Mouse (Mus musculus) CH12.LX (cell line): Measurements from ENCODE around the gene Prps1l3. TPM values are rescaled to one million over a fixed set of nuclear protein-coding genes. Genes with fewer than 3 reads are reported as not detected.

Source experiments
- DNase-seq: peaks from one replicate; pipeline ENCODE4 v3.0.0-alpha.2; 2013; ENCODE audit errors: extremely low read depth
- H3K27ac ChIP-seq: 2 replicates; pipeline ENCODE4 v1.5.1; 2012; ENCODE audit warnings: low read depth, mild to moderate bottlenecking, control low read depth, moderate library complexity; ENCODE audit not compliant: insufficient read depth
- H3K27me3 ChIP-seq: replicated peaks from 2 replicates; pipeline ENCODE3; 2012; ENCODE audit warnings: inconsistent platforms
- H3K36me3 ChIP-seq, 2 experiments: replicated peaks in 1 of 2; 2 replicates each; pipeline versions ENCODE3 to v1.6.1; 2012; ENCODE audit warnings: inconsistent platforms in 1 of 2, low read length in 1 of 2, mild to moderate bottlenecking in 1 of 2, mixed read lengths in 1 of 2, moderate library complexity in 1 of 2; ENCODE audit not compliant: control insufficient read depth in 1 of 2, insufficient read depth in 1 of 2
- H3K4me1 ChIP-seq, 2 experiments: 2 replicates each; pipeline ENCODE4 v1.6.1; 2012; ENCODE audit warnings: inconsistent platforms in 1 of 2, moderate library complexity in 1 of 2; ENCODE audit not compliant: insufficient read depth in 2 of 2, control insufficient read depth in 1 of 2
- H3K4me2 ChIP-seq: 2 replicates; pipeline ENCODE4 v1.6.1; 2012; ENCODE audit warnings: low read depth, mild to moderate bottlenecking, control low read depth; ENCODE audit not compliant: poor library complexity, insufficient read depth, severe bottlenecking
- H3K4me3 ChIP-seq, 3 experiments: fragments of 150-350 bp in 1 of 3; sonication (generic) in 1 of 3; replicated peaks in 1 of 3; 2 replicates each; pipeline versions ENCODE3 to v1.5.1; 2011 to 2012; ENCODE audit warnings: low read depth in 2 of 3, low read length in 2 of 3, mild to moderate bottlenecking in 2 of 3, moderate library complexity in 2 of 3, control low read depth in 1 of 3, improper control_type of control experiment in 1 of 3, inconsistent platforms in 1 of 3, mixed read lengths in 1 of 3; ENCODE audit not compliant: poor library complexity in 1 of 3
- H3K79me2 ChIP-seq: replicated peaks from 2 replicates; pipeline ENCODE4 v1.6.1; 2012; ENCODE audit warnings: mild to moderate bottlenecking, moderate library complexity; ENCODE audit not compliant: control insufficient read depth, poor library complexity, insufficient read depth, severe bottlenecking; ENCODE audit errors: extremely low read depth
- H3K9ac ChIP-seq: 2 replicates; pipeline ENCODE4 v1.6.1; 2012; ENCODE audit warnings: low read depth, mild to moderate bottlenecking, control low read depth, moderate library complexity; ENCODE audit not compliant: insufficient read depth
- H3K9me3 ChIP-seq: replicated peaks from 2 replicates; pipeline ENCODE3; 2012; ENCODE audit warnings: low read length, inconsistent platforms, mixed read lengths
- BHLHE40 ChIP-seq: IDR thresholded peaks from 2 replicates; pipeline ENCODE4 v1.6.1; 2011; ENCODE audit warnings: mild to moderate bottlenecking, low read depth, low read length, improper control_type of control experiment
- CHD1 ChIP-seq: IDR thresholded peaks from 2 replicates; pipeline ENCODE4 v1.6.1; 2012; ENCODE audit warnings: low read depth, low read length, improper control_type of control experiment, inconsistent platforms
- ELF1 ChIP-seq: IDR thresholded peaks from 2 replicates; pipeline ENCODE4 v1.6.1; 2014; ENCODE audit warnings: low read depth, mild to moderate bottlenecking, inconsistent platforms, low read length, improper control_type of control experiment
- EP300 ChIP-seq: IDR thresholded peaks from 2 replicates; pipeline ENCODE4 v1.6.1; 2011; ENCODE audit warnings: low read length, improper control_type of control experiment
- ETS1 ChIP-seq: conservative IDR thresholded peaks from 2 replicates; pipeline ENCODE4 v1.6.1; 2012; ENCODE audit warnings: low read depth, mild to moderate bottlenecking, inconsistent platforms, low read length, improper control_type of control experiment, moderate library complexity
- HCFC1 ChIP-seq: IDR thresholded peaks from 2 replicates; pipeline ENCODE4 v1.6.1; 2012; ENCODE audit warnings: low read depth, mild to moderate bottlenecking, inconsistent platforms, low read length, improper control_type of control experiment
- JUN ChIP-seq: IDR thresholded peaks from 2 replicates; pipeline ENCODE4 v1.6.1; 2011; ENCODE audit warnings: low read depth, mild to moderate bottlenecking, low read length, improper control_type of control experiment, moderate library complexity; ENCODE audit not compliant: insufficient read depth
- JUND ChIP-seq: conservative IDR thresholded peaks from 2 replicates; pipeline ENCODE4 v1.6.1; 2011; ENCODE audit warnings: low read depth, low read length, improper control_type of control experiment
- MAX ChIP-seq: IDR thresholded peaks from 2 replicates; pipeline ENCODE4 v1.6.1; 2011; ENCODE audit warnings: low read length, improper control_type of control experiment
- MEF2A ChIP-seq: IDR thresholded peaks from 2 replicates; pipeline ENCODE4 v1.6.1; 2014; ENCODE audit warnings: low read depth, mild to moderate bottlenecking, inconsistent platforms, low read length, improper control_type of control experiment, borderline replicate concordance
- NELFE ChIP-seq: IDR thresholded peaks from 2 replicates; pipeline ENCODE4 v1.6.1; 2011; ENCODE audit warnings: low read depth, low read length, improper control_type of control experiment
- NRF1 ChIP-seq: IDR thresholded peaks from 2 replicates; pipeline ENCODE4 v1.6.1; 2014; ENCODE audit warnings: low read depth, mild to moderate bottlenecking, inconsistent platforms, low read length, improper control_type of control experiment, moderate library complexity
- POLR2A ChIP-seq: IDR thresholded peaks from 2 replicates; pipeline ENCODE4 v1.6.1; 2011; ENCODE audit warnings: low read depth, mild to moderate bottlenecking, improper control_type of control experiment, low read length
- POLR2AphosphoS2 ChIP-seq: IDR thresholded peaks from 2 replicates; pipeline ENCODE4 v1.6.1; 2011; ENCODE audit warnings: low read depth, low read length, improper control_type of control experiment
- RCOR1 ChIP-seq: conservative IDR thresholded peaks from 2 replicates; pipeline ENCODE4 v1.6.1; 2012; ENCODE audit warnings: low read depth, mild to moderate bottlenecking, inconsistent platforms, low read length, improper control_type of control experiment
- SIN3A ChIP-seq: IDR thresholded peaks from 2 replicates; pipeline ENCODE4 v1.6.1; 2012; ENCODE audit warnings: low read length, improper control_type of control experiment, inconsistent platforms
- TBP ChIP-seq: conservative IDR thresholded peaks from 2 replicates; pipeline ENCODE4 v1.6.1; 2011; ENCODE audit warnings: low read depth, low read length, improper control_type of control experiment
- USF1 ChIP-seq: IDR thresholded peaks from 2 replicates; pipeline ENCODE4 v1.6.1; 2014; ENCODE audit warnings: low read depth, mild to moderate bottlenecking, inconsistent platforms, low read length, improper control_type of control experiment
- USF2 ChIP-seq: conservative IDR thresholded peaks from 2 replicates; pipeline ENCODE4 v1.6.1; 2011; ENCODE audit warnings: low read depth, low read length, improper control_type of control experiment
- ZC3H11A ChIP-seq: IDR thresholded peaks from 2 replicates; pipeline ENCODE4 v1.6.1; 2012; ENCODE audit warnings: low read depth, mild to moderate bottlenecking, inconsistent platforms, low read length, improper control_type of control experiment
- ZKSCAN1 ChIP-seq: IDR thresholded peaks from 2 replicates; pipeline ENCODE4 v1.6.1; 2012; ENCODE audit warnings: low read depth, inconsistent platforms, low read length, improper control_type of control experiment, borderline replicate concordance
- ZMIZ1 ChIP-seq: IDR thresholded peaks from 2 replicates; pipeline ENCODE4 v1.6.1; 2012; ENCODE audit warnings: low read depth, mild to moderate bottlenecking, inconsistent platforms, low read length, improper control_type of control experiment
- ZNF384 ChIP-seq: IDR thresholded peaks from 2 replicates; pipeline ENCODE4 v1.6.1; 2012; ENCODE audit warnings: low read depth, low read length, improper control_type of control experiment, inconsistent platforms
- dilution Hi-C: fragments of 300-500 bp; cut with MboI; formaldehyde crosslinking; loops from 2 replicates; pipeline ENCODE4 v1.14.3; 2020; ENCODE audit warnings: low sequenced_read_pairs; ENCODE audit not compliant: extremely low pct_unique_long_range_greater_than_20kb, extremely low pct_ligation_motif_present
- in situ Hi-C: fragments of 300-500 bp; cut with MboI; formaldehyde crosslinking; loops from 3 replicates; pipeline ENCODE4 v1.14.3; 2019; ENCODE audit warnings: low sequenced_read_pairs, low pct_ligation_motif_present, low pct_unique_long_range_greater_than_20kb, mixed read lengths
- polyA plus RNA-seq: library from polyadenylated mRNA; unstranded; fragments of >175 nt; gene quantifications from 2 replicates; pipeline ENCODE4 v1.2.1, GENCODE M21; 2012; ENCODE audit warnings: low read depth; ENCODE audit not compliant: insufficient read length
- total RNA-seq, 2 experiments: library from RNA; depleted of rRNA; stranded (reverse); fragments of 300-350 nt in 1 of 2; fragments of >200 nt in 1 of 2; gene quantifications; 2 replicates each; pipeline ENCODE4 v1.2.3; 2012 to 2014

The Prps1l3 gene
- total and polyA plus RNA-seq, 3 experiments, result 91.2 to 163 (median 92.3) TPM

- H3K4me1 ChIP-seq, result no peaks in the 10 kb centered on the region
- H3K4me2 ChIP-seq, result no peak overlapping the region
- no peak overlapping the region for H3K27ac ChIP-seq
- no peak for TF ChIP-seq NRF1
- no peak for TF ChIP-seq ZKSCAN1
- TF ChIP-seq JUND, result no peak
- no peak for TF ChIP-seq EP300
- no peak for TF ChIP-seq RCOR1
- TF ChIP-seq USF2, result no peak
- no peak for TF ChIP-seq BHLHE40
- no peak for TF ChIP-seq MAX
- TF ChIP-seq ZMIZ1, result no peak
- no peak for TF ChIP-seq MEF2A
- TF ChIP-seq HCFC1, result no peak
- TF ChIP-seq TBP, result no peak
- no peak for TF ChIP-seq SIN3A
- no peak for TF ChIP-seq JUN
- TF ChIP-seq ELF1, result no peak
- no peak for TF ChIP-seq ZC3H11A
- no peak for TF ChIP-seq POLR2AphosphoS2
- TF ChIP-seq POLR2A, result no peak
- no peak for TF ChIP-seq USF1
- TF ChIP-seq ZNF384, result no peak
- dilution Hi-C loops (no loop called here), in situ Hi-C loops (no loop called here)
- H3K27me3 ChIP-seq, result no peaks in the 10 kb centered on the region
- H3K36me3 ChIP-seq, result no peaks in the 10 kb centered on the region
- DNase-seq, result no peak
- no peak overlapping the region for H3K4me3 ChIP-seq
- no peak overlapping the region for H3K9ac ChIP-seq
- no peaks in the 10 kb centered on the region for H3K9me3 ChIP-seq
- peaks cover 9% of the 10 kb centered on the region for H3K79me2 ChIP-seq
Measured at GRCm38 (mm10) chr12:57226411-57226810, 3.8 kb upstream of the Prps1l3 start.

- in situ Hi-C loops (no loop called here), dilution Hi-C loops (no loop called here)
- Histone ChIP-seq H3K27ac (no peak overlapping the region), H3K9ac (no peak overlapping the region), H3K4me3 (no peak overlapping the region), H3K4me1 (no peaks in the 10 kb centered on the region), H3K27me3 (no peaks in the 10 kb centered on the region), H3K9me3 (no peaks in the 10 kb centered on the region), H3K4me2 (no peak overlapping the region), H3K79me2 (peaks cover 17% of the 10 kb centered on the region), H3K36me3 (no peaks in the 10 kb centered on the region)
- TF ChIP-seq EP300 (no peak), NELFE (no peak), CHD1 (no peak), ETS1 (no peak)
- no peak for DNase-seq
Measured at GRCm38 (mm10) chr12:57227776-57228175, 2.4 kb upstream of the Prps1l3 start.
